Mouse (Mus musculus) cortical plate, adult 2 months (tissue): ENCODE data around the gene Moxd1. TPM values are rescaled to one million over a fixed set of nuclear protein-coding genes. Genes with fewer than 3 reads are reported as not detected.

Experiments used
- H3K27ac ChIP-seq: fragments of 200-500 bp; 2 replicates; pipeline ENCODE4 v1.5.1; 2012; ENCODE audit warnings: low read length, control low read depth, inconsistent platforms; ENCODE audit not compliant: insufficient read depth
- H3K4me1 ChIP-seq: fragments of 200-500 bp; 2 replicates; pipeline ENCODE4 v1.6.1; 2011; ENCODE audit warnings: low read length; ENCODE audit not compliant: control insufficient read depth, insufficient read depth
- H3K4me3 ChIP-seq: fragments of 200-500 bp; 2 replicates; pipeline ENCODE4 v1.5.1; 2011; ENCODE audit warnings: mild to moderate bottlenecking, low read length, control low read depth; ENCODE audit not compliant: insufficient read depth
- CTCF ChIP-seq: fragments of 200-500 bp; IDR thresholded peaks from 2 replicates; pipeline ENCODE4 v1.5.1; 2011; ENCODE audit warnings: mild to moderate bottlenecking, control low read depth, low read length; ENCODE audit not compliant: insufficient read depth; ENCODE audit errors: extremely low read depth
- POLR2A ChIP-seq: fragments of 200-500 bp; IDR thresholded peaks from 2 replicates; pipeline ENCODE4 v1.6.1; 2011; ENCODE audit warnings: mild to moderate bottlenecking, low read length, control low read depth; ENCODE audit not compliant: insufficient read depth; ENCODE audit errors: extremely low read depth
- polyA plus RNA-seq: library from polyadenylated mRNA; depleted of rRNA; stranded (reverse); fragments of >200 nt; gene quantifications from 2 replicates; pipeline ENCODE4 v1.2.3, GENCODE M21; 2012

Gene Moxd1
- polyA plus RNA-seq, 1 experiment: 4.5 TPM

GRCm38 (mm10) chr10:24224591-24224990, 1.3 kb downstream of the Moxd1 start:
- Histone ChIP-seq H3K4me1 (no peaks in the 10 kb centered on the region), H3K4me3 (no peak overlapping the region), H3K27ac (no peak overlapping the region)
- TF ChIP-seq POLR2A: no peak
- TF ChIP-seq CTCF: no peak

- H3K4me3 ChIP-seq: no peak overlapping the region
- TF ChIP-seq CTCF (no peak), POLR2A (no peak)
- no peak overlapping the region for H3K27ac ChIP-seq
- H3K4me1 ChIP-seq: no peaks in the 10 kb centered on the region
Observed at GRCm38 (mm10) chr10:24228318-24229183, 5.2 kb downstream of the Moxd1 start.

- H3K4me3 ChIP-seq: no peak overlapping the region
- TF ChIP-seq POLR2A: no peak
- no peak for TF ChIP-seq CTCF
- H3K4me1 ChIP-seq: no peaks in the 10 kb centered on the region
- H3K27ac ChIP-seq: no peak overlapping the region
Observed at GRCm38 (mm10) chr10:24232281-24232680, 9.0 kb downstream of the Moxd1 start.

GRCm38 (mm10) chr10:24235426-24236283, 12.3 kb downstream of the Moxd1 start:
- H3K27ac ChIP-seq: no peak overlapping the region
- H3K4me3 ChIP-seq: no peak overlapping the region
- TF ChIP-seq POLR2A (no peak), CTCF (no peak)
- H3K4me1 ChIP-seq: no peaks in the 10 kb centered on the region

- Histone ChIP-seq H3K4me1 (no peaks in the 10 kb centered on the region), H3K27ac (no peak overlapping the region), H3K4me3 (no peak overlapping the region)
- TF ChIP-seq POLR2A (no peak), CTCF (no peak)
Observed at GRCm38 (mm10) chr10:24246815-24247214, 23.5 kb downstream of the Moxd1 start.

- H3K4me1 ChIP-seq: no peaks in the 10 kb centered on the region
- no peak overlapping the region for H3K27ac ChIP-seq
- H3K4me3 ChIP-seq: no peak overlapping the region
- no peak for TF ChIP-seq CTCF
- TF ChIP-seq POLR2A: no peak
Observed at GRCm38 (mm10) chr10:24248116-24248515, 24.8 kb downstream of the Moxd1 start.

- Histone ChIP-seq H3K27ac (no peak overlapping the region), H3K4me1 (no peaks in the 10 kb centered on the region), H3K4me3 (no peak overlapping the region)
- TF ChIP-seq POLR2A (no peak), CTCF (no peak)
Observed at GRCm38 (mm10) chr10:24251631-24252030, 28.3 kb downstream of the Moxd1 start.

GRCm38 (mm10) chr10:24258150-24258549, 34.8 kb downstream of the Moxd1 start:
- Histone ChIP-seq H3K4me3 (no peak overlapping the region), H3K4me1 (no peaks in the 10 kb centered on the region), H3K27ac (no peak overlapping the region)
- TF ChIP-seq POLR2A: no peak
- TF ChIP-seq CTCF: no peak

GRCm38 (mm10) chr10:24258885-24259284, 35.6 kb downstream of the Moxd1 start:
- no peak overlapping the region for H3K4me3 ChIP-seq
- H3K27ac ChIP-seq: no peak overlapping the region

More at GRCm38 (mm10) chr10:24258885-24259284, 35.6 kb downstream of the Moxd1 start:
- no peaks in the 10 kb centered on the region for H3K4me1 ChIP-seq
- TF ChIP-seq POLR2A: no peak
- TF ChIP-seq CTCF: no peak
